Mouse (Mus musculus): Measurements from ENCODE around the gene Stxbp4. TPM values are rescaled to one million over a fixed set of nuclear protein-coding genes. Genes with fewer than 3 reads are reported as not detected.

Gene Stxbp4
- total and polyA plus RNA-seq, 3 experiments, result 3.7 to 5.6 (median 4.6) TPM

- Histone ChIP-seq H3K36me3 (replicated peaks in 1 of 2; ENCODE audit: control insufficient read depth in 1 of 2, insufficient read depth in 1 of 2, low read length in 1 of 2) (peaks cover 0 to 13% of the 10 kb centered on the region in 2 experiments), H3K4me2 (ENCODE audit: insufficient read depth, low read depth, poor library complexity, severe bottlenecking) (no peak overlapping the region), H3K4me1 (ENCODE audit: control insufficient read depth in 1 of 2, insufficient read depth in 2 of 2) (no peaks in the 10 kb centered on the region), H3K27me3 (replicated peaks) (no peaks in the 10 kb centered on the region), H3K9ac (ENCODE audit: insufficient read depth, low read depth) (no peak overlapping the region), H3K79me2 (replicated peaks; ENCODE audit: control insufficient read depth, extremely low read depth, insufficient read depth, poor library complexity, severe bottlenecking) (no peaks in the 10 kb centered on the region), H3K9me3 (replicated peaks; ENCODE audit: low read length) (no peaks in the 10 kb centered on the region), H3K27ac (ENCODE audit: insufficient read depth, low read depth) (no peak overlapping the region), H3K4me3 (replicated peaks in 1 of 3; ENCODE audit: low read depth in 2 of 3, low read length in 2 of 3, poor library complexity in 1 of 3) (no peak overlapping the region)
- DNase-seq (ENCODE audit: extremely low read depth), result no peak
- TF ChIP-seq TCF12 (IDR thresholded peaks at IDR 0.05; ENCODE audit: low read depth, low read length) (no peak), ETS1 (conservative IDR thresholded peaks at IDR 0.05; ENCODE audit: low read depth, low read length) (no peak), POLR2A (IDR thresholded peaks at IDR 0.05; ENCODE audit: low read depth, low read length) (no peak), TBP (conservative IDR thresholded peaks at IDR 0.05; ENCODE audit: low read depth, low read length) (no peak), POLR2AphosphoS2 (IDR thresholded peaks at IDR 0.05; ENCODE audit: low read depth, low read length) (no peak), PAX5 (IDR thresholded peaks at IDR 0.05; ENCODE audit: low read length) (no peak), USF1 (IDR thresholded peaks at IDR 0.05; ENCODE audit: low read depth, low read length) (no peak), ZNF384 (IDR thresholded peaks at IDR 0.05; ENCODE audit: low read depth, low read length) (no peak), ZC3H11A (IDR thresholded peaks at IDR 0.05; ENCODE audit: low read depth, low read length) (no peak), CHD2 (IDR thresholded peaks at IDR 0.05; ENCODE audit: low read length) (no peak), ZMIZ1 (IDR thresholded peaks at IDR 0.05; ENCODE audit: low read depth, low read length) (no peak), E2F4 (IDR thresholded peaks at IDR 0.05; ENCODE audit: insufficient replicate concordance, low read depth, low read length) (no peak)
- dilution Hi-C loops (cut with MboI; ENCODE audit: extremely low pct_ligation_motif_present, extremely low pct_unique_long_range_greater_than_20kb, low sequenced_read_pairs), result no loop called here
- in situ Hi-C loops (cut with MboI; ENCODE audit: low pct_ligation_motif_present, low pct_unique_long_range_greater_than_20kb, low sequenced_read_pairs), result no loop called here
Measured at GRCm38 (mm10) chr11:90586203-90586602, 51.7 kb downstream of the Stxbp4 start.

- DNase-seq (ENCODE audit: extremely low read depth), result no peak
- in situ Hi-C loops (cut with MboI; ENCODE audit: low pct_ligation_motif_present, low pct_unique_long_range_greater_than_20kb, low sequenced_read_pairs), result no loop called here
- H3K4me3 ChIP-seq (replicated peaks in 1 of 3; ENCODE audit: low read depth in 2 of 3, low read length in 2 of 3, poor library complexity in 1 of 3), result no peak overlapping the region
- H3K27me3 ChIP-seq (replicated peaks), result no peaks in the 10 kb centered on the region
- H3K36me3 ChIP-seq (replicated peaks in 1 of 2; ENCODE audit: control insufficient read depth in 1 of 2, insufficient read depth in 1 of 2, low read length in 1 of 2), result peaks cover 0 to 13% of the 10 kb centered on the region in 2 experiments
- dilution Hi-C loops (cut with MboI; ENCODE audit: extremely low pct_ligation_motif_present, extremely low pct_unique_long_range_greater_than_20kb, low sequenced_read_pairs), result no loop called here
- no peaks in the 10 kb centered on the region for H3K4me1 ChIP-seq (ENCODE audit: control insufficient read depth in 1 of 2, insufficient read depth in 2 of 2)
- no peak overlapping the region for H3K4me2 ChIP-seq (ENCODE audit: insufficient read depth, low read depth, poor library complexity, severe bottlenecking)
- H3K79me2 ChIP-seq (replicated peaks; ENCODE audit: control insufficient read depth, extremely low read depth, insufficient read depth, poor library complexity, severe bottlenecking), result no peaks in the 10 kb centered on the region
- no peak overlapping the region for H3K27ac ChIP-seq (ENCODE audit: insufficient read depth, low read depth)
- H3K9ac ChIP-seq (ENCODE audit: insufficient read depth, low read depth), result no peak overlapping the region
- H3K9me3 ChIP-seq (replicated peaks; ENCODE audit: low read length), result no peaks in the 10 kb centered on the region
- TF ChIP-seq TBP (conservative IDR thresholded peaks at IDR 0.05; ENCODE audit: low read depth, low read length) (no peak), GABPA (IDR thresholded peaks at IDR 0.05; ENCODE audit: insufficient replicate concordance, low read depth, low read length) (no peak), ZC3H11A (IDR thresholded peaks at IDR 0.05; ENCODE audit: low read depth, low read length) (no peak), SMC3 (IDR thresholded peaks at IDR 0.05; ENCODE audit: low read depth, low read length) (no peak), ZKSCAN1 (IDR thresholded peaks at IDR 0.05; ENCODE audit: borderline replicate concordance, low read depth, low read length) (no peak), CTCF (conservative IDR thresholded peaks at IDR 0.05 in 1 of 2, IDR thresholded peaks at IDR 0.05 in 1 of 2; ENCODE audit: low read depth in 2 of 2, low read length in 2 of 2) (no peak), KAT2A (IDR thresholded peaks at IDR 0.05; ENCODE audit: insufficient replicate concordance, low read length) (no peak)
Measured at GRCm38 (mm10) chr11:90585754-90586153, 52.1 kb downstream of the Stxbp4 start.

Data from CH12.LX (cell line).